Mouse (Mus musculus) midbrain, embryonic 16.5 days (tissue): Measurements from ENCODE around the gene Ddx55. TPM values are rescaled to one million over a fixed set of nuclear protein-coding genes. Genes with fewer than 3 reads are reported as not detected.

Experiments
- polyA plus RNA-seq: library from polyadenylated mRNA; unstranded; fragments of >200 nt; fragmentation: Nextera tagmentation; extraction: Ambion mirVana; gene quantifications from 2 replicates; pipeline ENCODE4 v1.2.1, GENCODE M21; 2015

The Ddx55 gene
- polyA plus RNA-seq, 1 experiment from 2014 or later: 25.7 TPM

Other genes with a start within 250 kb of the Ddx55 start
- gene Mphosph9, start 224.9 kb upstream of the Ddx55 start, polyA plus RNA-seq: 9.3 and 10.8 TPM in 2 replicates
- 10.5 and 11.1 TPM in 2 replicates for gene 2810006K23Rik, start 224.8 kb upstream of the Ddx55 start, polyA plus RNA-seq
- gene Cdk2ap1, start 189.8 kb upstream of the Ddx55 start, polyA plus RNA-seq: 40.4 and 53.6 TPM in 2 replicates
- 94.5 and 113 TPM in 2 replicates for gene Sbno1, start 126.9 kb upstream of the Ddx55 start, polyA plus RNA-seq
- gene Kmt5a, start 112.9 kb upstream of the Ddx55 start, polyA plus RNA-seq: 12.3 and 15.4 TPM in 2 replicates
- gene Rilpl2, start 74.5 kb upstream of the Ddx55 start, polyA plus RNA-seq: 25.3 and 29.9 TPM in 2 replicates
- 19.9 and 21.7 TPM in 2 replicates for gene Snrnp35, start 69.7 kb upstream of the Ddx55 start, polyA plus RNA-seq
- gene Rilpl1, start 21.5 kb upstream of the Ddx55 start, polyA plus RNA-seq: 10.6 and 11.7 TPM in 2 replicates
- 340 and 348 TPM in 2 replicates for gene Tmed2, start 12.2 kb upstream of the Ddx55 start, polyA plus RNA-seq
- gene Eif2b1, start 26.3 kb downstream of the Ddx55 start, polyA plus RNA-seq: 62.1 and 63.6 TPM in 2 replicates
- 46.6 and 48.6 TPM in 2 replicates for gene Gtf2h3, start 26.3 kb downstream of the Ddx55 start, polyA plus RNA-seq
- gene Atp6v0a2, start 75.7 kb downstream of the Ddx55 start, polyA plus RNA-seq: 32.0 and 33.1 TPM in 2 replicates
- gene Dnah10, start 172.2 kb downstream of the Ddx55 start, polyA plus RNA-seq: 0.16 and 0.20 TPM in 2 replicates